Mouse (Mus musculus) cerebellum, adult 2 months (tissue): ENCODE results near the gene Msx2.

Experiments
- CTCF ChIP-seq: fragments of 200-500 bp; IDR thresholded peaks from 2 replicates; pipeline ENCODE4 v1.5.1; 2011; ENCODE audit warnings: low read depth, mild to moderate bottlenecking, control low read depth, low read length, moderate library complexity, borderline replicate concordance; ENCODE audit not compliant: insufficient read depth
- POLR2A ChIP-seq: fragments of 200-500 bp; IDR thresholded peaks from 2 replicates; pipeline ENCODE4 v1.6.1; 2011; ENCODE audit warnings: low read length, control low read depth, borderline replicate concordance; ENCODE audit not compliant: insufficient read depth

DNA sequence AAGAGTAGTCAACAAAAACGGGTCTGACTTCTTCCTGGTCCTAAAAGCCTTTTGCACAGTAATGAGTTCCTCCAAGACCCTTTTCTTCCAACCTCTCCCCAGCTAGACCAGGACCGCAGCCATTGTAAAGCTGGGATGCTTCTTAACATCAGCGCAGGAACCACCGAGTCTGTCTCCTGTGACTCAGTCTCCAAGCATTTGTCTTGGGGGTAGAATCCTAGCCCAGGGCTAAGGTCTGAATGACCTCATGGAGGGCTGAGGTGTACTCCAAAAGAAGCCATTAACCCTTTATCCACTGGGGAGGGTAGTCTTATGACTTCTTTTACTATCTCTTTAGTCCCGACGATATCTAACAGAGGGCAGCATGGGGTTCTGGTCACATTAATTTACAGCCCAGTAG is 29.5 kb upstream of the Msx2 start:
- TF ChIP-seq CTCF (no peak), POLR2A (no peak)
